Mouse (Mus musculus) erythroid progenitor cell, adult 5-6 weeks (primary cell): ENCODE data around the gene Chst3. TPM values are rescaled to one million over a fixed set of nuclear protein-coding genes. Genes with fewer than 3 reads are reported as not detected.
A peak's percentile ranks its signal among the peaks of the same experiment; 100 is the strongest.
"Not testable (repeated sequence)": the region's sequence is repeated elsewhere in the genome, so short reads cannot be mapped to it uniquely, and the experiment has no call there.

ENCODE experiments used
- ATAC-seq: replicated peaks from 2 replicates; pipeline ENCODE4 v1.8.0; 2016; ENCODE audit warnings: moderate number of reproducible peaks, mild to moderate bottlenecking, moderate TSS enrichment, inconsistent platforms; ENCODE audit not compliant: poor library complexity, low FRiP score, severe bottlenecking
- total RNA-seq, 2 experiments: library from RNA; stranded (forward) in 1 of 2; stranded (reverse) in 1 of 2; fragments of 150-400 nt in 1 of 2; fragments of 186-747, 209-891 nt in 1 of 2; gene quantifications; 2 replicates each; pipeline versions ENCODE4 v1.2.3 to v1.2.4; 2015 to 2017; ENCODE audit warnings: low replicate concordance in 2 of 2

Gene Chst3
- total RNA-seq, 2 experiments from 2014 or later, result 2.6 to 6.7 TPM

- no peak for ATAC-seq
Observed at GRCm38 (mm10) chr10:60207166-60207705, 11.8 kb downstream of the Chst3 start.

GRCm38 (mm10) chr10:60205601-60206241 is 13.3 kb downstream of the Chst3 start:
- ATAC-seq, result no peak

DNA sequence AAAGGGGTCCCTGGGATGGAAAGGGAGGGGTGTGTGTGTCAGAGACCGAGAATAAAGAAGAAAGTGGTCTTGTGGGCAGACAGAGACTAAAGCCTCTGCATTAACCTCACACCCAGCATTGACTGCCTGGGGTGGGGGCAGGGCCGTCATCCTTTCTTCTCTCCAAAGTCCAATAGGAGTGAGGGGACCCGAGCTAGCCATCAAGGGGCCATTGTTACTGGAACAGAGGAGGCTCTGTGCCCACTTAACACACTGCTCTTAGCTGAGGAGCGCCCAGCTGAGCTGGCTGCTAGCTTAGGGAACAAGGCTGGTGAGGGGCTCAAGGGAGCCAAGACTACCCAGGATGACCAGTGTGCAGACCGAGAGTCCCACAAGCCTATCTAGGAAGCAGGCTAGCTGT is 16.3 kb downstream of the Chst3 start:
- no peak for ATAC-seq

- ATAC-seq, result no peak
Observed at GRCm38 (mm10) chr10:60200996-60201395, 18.1 kb downstream of the Chst3 start.

GRCm38 (mm10) chr10:60199378-60199777 is 19.7 kb downstream of the Chst3 start:
- no peak for ATAC-seq

DNA sequence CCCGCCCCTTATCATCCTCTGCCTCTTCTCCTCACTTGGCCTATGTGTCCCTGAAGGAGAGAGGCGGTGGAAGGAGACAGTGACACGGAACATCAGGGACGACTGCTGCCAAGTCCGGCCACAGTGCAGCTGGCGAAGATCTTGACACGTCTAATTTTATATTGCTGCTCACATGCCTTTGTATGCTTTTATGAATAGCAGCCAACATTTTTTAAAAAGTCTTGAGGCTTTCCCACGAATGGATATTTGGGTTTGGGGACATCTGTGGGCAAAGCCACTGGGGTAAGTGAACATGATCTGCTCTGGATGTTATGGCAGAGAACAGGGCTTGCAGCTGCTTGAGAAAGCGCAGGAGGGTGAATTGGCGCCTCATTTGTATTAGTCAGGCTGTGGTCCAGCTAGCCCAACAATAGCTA is 21.6 kb downstream of the Chst3 start:
- no peak for ATAC-seq

DNA sequence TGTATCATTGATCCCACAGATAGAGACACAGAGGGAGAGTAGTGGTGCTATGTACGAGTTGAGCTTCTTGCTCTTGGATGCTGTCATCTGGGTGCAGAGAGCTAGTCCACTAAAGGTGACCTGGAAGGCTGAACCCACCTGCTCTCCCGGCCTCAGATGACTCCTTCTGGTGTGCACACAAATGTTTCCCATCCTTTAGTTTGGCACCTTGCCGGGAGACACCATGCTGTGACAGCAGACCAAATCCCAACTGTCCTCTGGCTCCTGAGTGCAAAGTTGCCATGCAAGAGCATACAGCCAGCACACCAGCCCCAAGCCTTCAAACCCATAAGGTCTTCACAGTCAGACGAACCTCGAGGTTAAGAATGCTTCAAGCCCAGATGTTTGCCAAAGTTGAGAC is 22.1 kb downstream of the Chst3 start:
- no peak for ATAC-seq

GRCm38 (mm10) chr10:60195087-60195486 is 24.0 kb downstream of the Chst3 start:
- no peak for ATAC-seq

DNA sequence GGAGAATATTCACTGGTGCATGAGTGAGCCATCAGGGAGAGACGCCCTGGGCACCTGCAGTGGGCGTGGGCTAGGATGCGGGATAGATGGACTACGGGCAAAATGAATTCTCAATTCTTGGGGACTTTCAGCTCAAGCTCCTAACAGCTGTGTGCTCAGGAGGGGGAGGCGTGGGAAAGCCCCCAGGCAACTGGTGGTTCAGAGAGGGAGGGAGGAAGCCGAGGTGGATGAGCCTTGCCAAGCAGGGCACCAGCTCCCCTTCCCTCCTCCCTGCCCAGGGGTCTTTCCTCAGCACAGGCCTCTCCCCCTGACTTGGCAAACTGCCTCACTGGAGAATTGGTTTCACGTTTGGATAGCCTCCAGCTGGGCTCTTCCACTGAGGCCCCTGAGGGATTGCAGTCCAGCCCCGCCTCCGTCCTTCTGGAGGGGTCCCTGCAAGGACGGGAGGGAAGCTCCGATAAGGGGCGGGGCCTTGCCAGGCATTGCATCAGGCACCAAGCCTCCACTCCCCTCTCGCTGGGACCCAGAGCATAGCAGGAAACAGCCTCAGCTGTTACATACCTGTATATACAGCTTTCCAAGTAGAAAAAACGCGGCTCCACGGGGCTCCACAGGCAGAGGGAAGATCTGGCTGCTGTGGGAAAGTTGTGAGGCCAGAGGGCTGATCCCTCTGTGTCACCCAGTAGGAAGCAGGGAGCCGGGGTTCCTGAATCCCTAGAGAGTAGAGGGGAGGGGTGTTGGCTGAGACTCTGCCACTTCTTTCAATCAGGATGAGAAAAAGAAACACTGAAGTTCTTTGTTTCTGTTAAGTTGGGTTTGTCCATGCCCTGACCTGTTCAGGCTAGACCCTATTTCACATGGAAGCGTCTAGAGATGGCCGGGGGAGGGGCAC is 25.3 kb downstream of the Chst3 start:
- no peak for ATAC-seq

- ATAC-seq, result 0 out of 2 replicates have a peak, but pooled peaks have one; percentile 37
Observed at GRCm38 (mm10) chr10:60191796-60192195, 27.3 kb downstream of the Chst3 start.

DNA sequence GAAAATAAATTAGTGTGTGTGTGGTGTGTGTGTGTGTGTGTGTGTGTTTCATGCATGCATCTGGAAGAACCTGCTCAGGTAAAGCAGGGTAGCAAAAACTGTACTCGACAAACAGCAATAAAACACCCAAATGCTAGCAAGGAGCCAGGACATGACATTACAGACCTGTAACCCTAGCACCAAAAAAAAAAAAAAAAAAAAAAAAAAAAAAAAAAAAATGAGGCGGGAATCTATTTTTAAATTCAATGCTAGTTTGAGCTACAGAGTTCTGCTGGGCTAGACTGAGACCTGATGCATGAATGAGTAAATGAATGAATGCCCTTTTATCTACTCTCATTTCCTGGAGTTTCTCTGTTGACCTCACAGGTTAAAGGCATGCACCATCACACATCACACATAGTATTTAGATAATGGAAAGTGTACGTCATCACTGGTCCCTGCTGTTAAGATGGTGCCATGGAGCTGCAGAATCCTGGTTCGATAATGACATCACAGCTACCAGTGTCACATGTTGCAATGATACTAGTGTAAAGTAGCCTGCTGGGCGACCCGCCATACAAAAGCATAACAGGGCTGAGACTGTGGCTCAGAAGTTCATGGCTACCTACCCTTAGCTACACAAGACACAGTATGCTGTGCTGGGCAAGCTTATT is 29.4 kb downstream of the Chst3 start:
- no peak for ATAC-seq

GRCm38 (mm10) chr10:60186191-60186945 is 32.7 kb downstream of the Chst3 start:
- no peak for ATAC-seq

DNA sequence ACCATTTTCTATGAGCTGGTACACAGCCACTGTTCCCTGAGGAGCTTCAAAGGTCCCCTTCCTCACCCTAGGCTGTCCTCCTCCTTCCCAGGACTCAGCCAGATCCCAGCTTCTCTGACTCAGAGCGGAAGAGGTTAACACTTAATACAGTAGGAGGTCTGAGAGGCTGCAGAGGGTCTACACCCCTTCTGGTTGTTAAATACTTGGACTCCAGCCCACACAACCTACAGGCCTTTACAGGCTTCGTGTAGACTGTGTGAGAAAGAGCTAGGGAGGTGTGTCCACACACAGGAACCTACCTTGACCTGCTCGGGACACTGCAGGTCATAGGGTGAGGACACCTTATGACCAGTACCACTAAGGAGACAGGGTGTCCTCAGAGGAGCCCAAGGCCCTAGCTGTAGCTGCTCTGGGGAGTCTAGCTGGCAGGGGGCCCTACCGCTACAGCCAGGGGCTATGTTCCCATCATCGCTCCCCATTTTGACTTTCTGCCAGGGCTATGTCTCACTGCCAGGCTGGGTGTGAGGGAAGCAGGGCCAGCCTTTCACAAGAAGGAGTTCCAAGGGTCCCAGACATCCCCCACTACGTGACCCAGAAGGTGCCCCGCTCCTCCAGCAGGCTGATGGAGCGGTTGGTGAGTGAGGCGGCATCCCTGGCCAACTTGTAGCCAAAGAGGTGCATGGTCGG is 33.9 kb downstream of the Chst3 start:
- ATAC-seq, result no peak

GRCm38 (mm10) chr10:60175306-60175705 is 43.8 kb downstream of the Chst3 start:
- not testable (repeated sequence) for ATAC-seq

DNA sequence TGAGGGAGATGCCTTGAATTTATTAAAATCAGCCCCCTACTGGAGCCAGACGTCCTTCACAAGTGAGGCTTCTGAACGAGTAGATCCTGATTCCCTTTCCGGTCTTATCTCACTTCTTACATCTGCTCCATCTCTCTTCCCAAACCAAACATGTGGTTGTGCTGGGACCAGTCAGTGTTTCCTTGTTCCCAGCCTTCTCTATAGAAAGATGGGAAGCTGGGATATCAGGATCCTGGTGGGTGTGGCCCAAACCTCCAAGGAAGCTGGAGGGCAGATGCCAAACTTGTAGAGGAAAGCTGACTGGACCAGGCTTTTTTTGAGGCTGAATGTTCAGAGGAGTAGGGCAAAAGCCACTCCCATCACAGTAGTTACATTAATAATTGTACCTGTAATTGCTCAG is 44.6 kb downstream of the Chst3 start:
- ATAC-seq, result no peak

- ATAC-seq, result no peak
Observed at GRCm38 (mm10) chr10:60173035-60173434, 46.0 kb downstream of the Chst3 start.

- no peak for ATAC-seq
Observed at GRCm38 (mm10) chr10:60172306-60172705, 46.8 kb downstream of the Chst3 start.

DNA sequence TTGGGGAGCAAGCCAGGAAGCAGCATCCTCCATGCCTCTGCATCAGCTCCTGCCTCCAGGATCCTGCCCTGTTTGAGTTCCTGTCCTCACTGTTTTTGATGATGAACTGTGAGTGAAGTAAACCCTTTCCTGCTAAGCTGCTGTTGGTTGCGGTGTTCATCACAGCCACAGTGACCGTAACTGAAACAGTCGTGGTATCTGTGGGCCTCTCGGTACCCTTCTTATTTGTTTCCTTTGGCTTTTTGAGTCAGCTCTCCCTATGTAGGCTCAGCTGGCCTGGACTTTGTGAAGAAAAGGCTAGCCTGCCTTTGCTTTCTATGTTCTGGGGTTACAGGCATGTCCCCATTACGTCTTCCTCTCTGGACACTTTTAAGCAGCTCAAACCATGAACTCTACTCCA is 47.7 kb downstream of the Chst3 start:
- ATAC-seq, result no peak
